Mouse (Mus musculus) stomach, embryonic 14.5 days (tissue): ENCODE results near the gene Cmas. TPM values are rescaled to one million over a fixed set of nuclear protein-coding genes. Genes with fewer than 3 reads are reported as not detected.

ENCODE experiments used
- ATAC-seq: fragments of 200-750 bp; cut with Nextera tagmentation; 2 replicates; pipeline ENCODE4 v1.8.0; 2017; ENCODE audit warnings: low read depth, moderate TSS enrichment; ENCODE audit not compliant: insufficient number of reproducible peaks, insufficient read depth, low FRiP score
- H3K27ac ChIP-seq: fragments of 300-500 bp; sonication (generic); 2 replicates; pipeline ENCODE4 v1.5.1; 2014; ENCODE audit warnings: mild to moderate bottlenecking, low read length, moderate library complexity, mixed read lengths
- H3K27me3 ChIP-seq: fragments of 300-500 bp; sonication (generic); 2 replicates; pipeline ENCODE4 v1.6.1; 2014; ENCODE audit warnings: low read length, control low read depth, mixed read lengths; ENCODE audit not compliant: control insufficient read depth, insufficient read depth
- H3K36me3 ChIP-seq: fragments of 300-500 bp; sonication (generic); 2 replicates; pipeline ENCODE4 v1.6.1; 2014; ENCODE audit warnings: mild to moderate bottlenecking, control low read depth, low read length, moderate library complexity, mixed read lengths; ENCODE audit not compliant: control insufficient read depth, insufficient read depth
- H3K4me1 ChIP-seq: fragments of 300-500 bp; sonication (generic); 2 replicates; pipeline ENCODE4 v1.6.1; 2014; ENCODE audit warnings: low read length, control low read depth, mixed read lengths; ENCODE audit not compliant: control insufficient read depth, insufficient read depth
- H3K4me2 ChIP-seq: fragments of 300-500 bp; sonication (generic); replicated peaks from 2 replicates; pipeline ENCODE4 v1.6.1; 2014; ENCODE audit warnings: low read depth, low read length, control low read depth
- H3K4me3 ChIP-seq: fragments of 300-500 bp; sonication (generic); 2 replicates; pipeline ENCODE4 v1.5.1; 2014; ENCODE audit warnings: low read depth, low read length, control low read depth
- H3K9ac ChIP-seq: fragments of 300-500 bp; sonication (generic); replicated peaks from 2 replicates; pipeline ENCODE4 v1.6.1; 2014; ENCODE audit warnings: low read depth, mild to moderate bottlenecking, control low read depth, low read length, moderate library complexity, mixed read lengths
- H3K9me3 ChIP-seq: fragments of 300-500 bp; sonication (generic); 2 replicates; pipeline ENCODE4 v1.6.1; 2016; ENCODE audit warnings: low read depth, low read length, control low read depth; ENCODE audit not compliant: control insufficient read depth
- WGBS: fragments of 180-500 bp; shearing (Covaris S2); extraction: QIAGEN DNeasy Blood & Tissue Kit; methylation state at CpG from one replicate; pipeline ENCODE4 v1.1.7; 2014; 5-methylcytosine and 5-hydroxymethylcytosine counted together
- polyA plus RNA-seq: library from polyadenylated mRNA; unstranded; fragments of >200 nt; fragmentation: Nextera tagmentation; extraction: Ambion mirVana; gene quantifications from 2 replicates; pipeline ENCODE4 v1.2.1, GENCODE M21; 2014

Cmas gene
- polyA plus RNA-seq, 1 experiment from 2014 or later, result 89.2 TPM

DNA sequence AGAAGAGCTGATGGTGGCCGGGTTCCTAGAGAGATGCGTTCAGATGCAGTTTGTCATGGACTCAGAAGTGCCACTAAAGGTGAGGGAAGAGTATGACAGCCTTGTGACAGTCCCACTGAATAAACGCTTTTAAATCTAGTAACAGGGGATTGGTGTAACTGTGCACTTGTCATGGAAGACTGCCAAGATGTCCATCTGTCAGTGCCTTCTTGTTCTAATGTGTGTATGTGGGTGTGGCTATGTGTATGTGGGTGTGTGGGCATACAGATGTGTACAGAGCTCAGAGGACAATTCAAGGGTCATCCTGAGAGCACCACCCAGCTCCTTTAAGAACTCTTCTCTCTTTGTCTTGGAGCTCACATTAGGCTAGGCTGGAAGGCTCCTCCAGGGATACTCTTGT is 59.0 kb downstream of the Cmas start:
- no peak overlapping the region for H3K9ac ChIP-seq
- H3K4me1 ChIP-seq, result no peaks in the 10 kb centered on the region
- no peak overlapping the region for H3K4me2 ChIP-seq
- 71% methylated on average over 3 of the region's 3 CpGs for WGBS
- no peak overlapping the region for H3K27ac ChIP-seq
- no peaks in the 10 kb centered on the region for H3K36me3 ChIP-seq
- H3K27me3 ChIP-seq, result no peaks in the 10 kb centered on the region
- H3K9me3 ChIP-seq, result no peaks in the 10 kb centered on the region
- no peak for ATAC-seq
- no peak overlapping the region for H3K4me3 ChIP-seq

GRCm38 (mm10) chr6:142818306-142818705 is 61.8 kb downstream of the Cmas start:
- no peaks in the 10 kb centered on the region for H3K36me3 ChIP-seq
- H3K9ac ChIP-seq, result no peak overlapping the region
- no peak overlapping the region for H3K4me3 ChIP-seq
- no peak for ATAC-seq
- WGBS, result 95% methylated on average over 10 of the region's 10 CpGs
- H3K27ac ChIP-seq, result no peak overlapping the region
- H3K4me1 ChIP-seq, result no peaks in the 10 kb centered on the region
- no peaks in the 10 kb centered on the region for H3K27me3 ChIP-seq
- no peaks in the 10 kb centered on the region for H3K9me3 ChIP-seq
- H3K4me2 ChIP-seq, result no peak overlapping the region

DNA sequence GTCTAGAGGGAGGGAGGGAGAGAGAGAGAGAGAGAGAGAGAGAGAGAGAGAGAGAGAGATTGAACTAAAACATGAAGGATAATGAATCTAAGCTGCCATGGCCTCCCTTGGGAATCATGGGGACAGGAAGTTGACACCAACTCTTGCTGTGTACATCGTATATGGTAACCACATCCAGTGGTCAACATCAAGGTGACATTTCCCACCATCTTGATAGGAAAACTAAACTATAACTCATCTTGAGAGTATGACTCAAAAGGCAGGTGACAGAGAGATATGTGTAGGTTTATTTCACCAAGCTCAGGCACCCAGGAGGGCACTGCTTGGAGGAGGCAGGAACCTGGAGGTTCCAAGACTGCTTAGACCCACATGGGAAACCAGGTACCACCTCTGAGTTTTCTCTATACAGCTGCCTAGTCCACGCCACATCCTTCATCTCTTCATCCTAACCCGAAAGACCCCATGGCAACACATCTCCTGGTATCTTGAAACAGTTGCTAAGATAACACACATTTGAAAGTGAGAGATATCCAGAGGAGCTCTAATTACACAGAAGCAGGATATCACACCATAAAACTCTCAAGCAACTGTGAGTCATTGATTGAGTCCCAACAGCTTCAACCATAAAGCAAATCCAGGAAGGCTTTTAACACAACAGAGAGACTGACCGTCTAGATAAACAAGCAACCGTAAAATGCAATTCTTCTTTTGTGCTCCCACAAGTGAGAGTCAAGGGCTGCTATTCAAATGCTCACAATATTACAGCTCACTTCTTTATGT is 66.7 kb downstream of the Cmas start:
- Histone ChIP-seq H3K4me2 (no peak overlapping the region), H3K4me1 (no peaks in the 10 kb centered on the region), H3K27me3 (no peaks in the 10 kb centered on the region), H3K4me3 (no peak overlapping the region), H3K36me3 (no peaks in the 10 kb centered on the region), H3K27ac (no peak overlapping the region), H3K9ac (no peak overlapping the region), H3K9me3 (no peaks in the 10 kb centered on the region)
- WGBS, result 57% methylated on average over 5 of the region's 5 CpGs
- no peak for ATAC-seq

Other genes with a start within 250 kb of the Cmas start
- gene Ldhb, start 248.7 kb upstream of the Cmas start, polyA plus RNA-seq, result 227 and 237 TPM in 2 replicates
- 98.2 and 99.7 TPM in 2 replicates for gene Kcnj8, start 185.1 kb upstream of the Cmas start, polyA plus RNA-seq
- 31.0 and 34.4 TPM in 2 replicates for gene Abcc9, start 54.4 kb upstream of the Cmas start, polyA plus RNA-seq
- not detected in 2 replicates for gene Sult6b2, start 47.8 kb downstream of the Cmas start, polyA plus RNA-seq
- 0.90 and 1.1 TPM in 2 replicates for gene St8sia1, start 207.8 kb downstream of the Cmas start, polyA plus RNA-seq